Mouse (Mus musculus) small intestine, adult 2 months (tissue): ENCODE data around the gene Mef2a. TPM values are rescaled to one million over a fixed set of nuclear protein-coding genes. Genes with fewer than 3 reads are reported as not detected.

ENCODE experiments used
- H3K27ac ChIP-seq: fragments of 200-500 bp; 2 replicates; pipeline ENCODE4 v1.5.1; 2012; ENCODE audit warnings: low read depth, low read length, control low read depth, inconsistent platforms; ENCODE audit not compliant: insufficient read depth
- H3K27me3 ChIP-seq: fragments of 200-500 bp; 2 replicates; pipeline ENCODE4 v1.6.1; 2012; ENCODE audit warnings: mild to moderate bottlenecking, moderate library complexity, low read length, inconsistent platforms; ENCODE audit not compliant: control insufficient read depth, insufficient read depth
- H3K36me3 ChIP-seq: fragments of 200-500 bp; 2 replicates; pipeline ENCODE4 v1.6.1; 2012; ENCODE audit warnings: mild to moderate bottlenecking, low read length, control low read depth, inconsistent platforms; ENCODE audit not compliant: control insufficient read depth, insufficient read depth
- H3K4me1 ChIP-seq: fragments of 200-500 bp; 2 replicates; pipeline ENCODE4 v1.6.1; 2012; ENCODE audit warnings: low read length, inconsistent platforms, mixed read lengths; ENCODE audit not compliant: control insufficient read depth, insufficient read depth, insufficient read length
- H3K4me3 ChIP-seq: fragments of 200-500 bp; 2 replicates; pipeline ENCODE4 v1.5.1; 2012; ENCODE audit warnings: low read depth, mild to moderate bottlenecking, control low read depth, inconsistent platforms, low read length, moderate library complexity
- CTCF ChIP-seq: fragments of 200-500 bp; IDR thresholded peaks from 2 replicates; pipeline ENCODE4 v1.5.1; 2012; ENCODE audit warnings: low read depth, mild to moderate bottlenecking, control low read depth, inconsistent platforms, low read length, moderate library complexity, mixed read lengths; ENCODE audit not compliant: insufficient replicate concordance, insufficient read length; ENCODE audit errors: extremely low read depth
- POLR2A ChIP-seq: fragments of 200-500 bp; IDR thresholded peaks from 2 replicates; pipeline ENCODE4 v1.6.1; 2012; ENCODE audit warnings: low read depth, mild to moderate bottlenecking, control low read depth, inconsistent platforms, low read length, moderate library complexity
- WGBS: fragments of 180-500 bp; shearing (Covaris S2); methylation state at CpG from one replicate; pipeline ENCODE4 v1.1.7; 2018; 5-methylcytosine and 5-hydroxymethylcytosine counted together
- polyA plus RNA-seq: library from polyadenylated mRNA; depleted of rRNA; stranded (reverse); fragments of >200 nt; gene quantifications from 2 replicates; pipeline ENCODE4 v1.2.3, GENCODE M21; 2012

The Mef2a gene
- polyA plus RNA-seq, 1 experiment = 16.0 TPM

- H3K4me1 ChIP-seq = no peaks in the 10 kb centered on the region
- H3K27ac ChIP-seq = no peak overlapping the region
- TF ChIP-seq POLR2A (no peak), CTCF (no peak)
- H3K27me3 ChIP-seq = no peaks in the 10 kb centered on the region
- H3K4me3 ChIP-seq = no peak overlapping the region
- 82% methylated on average over 2 of the region's 2 CpGs for WGBS
- no peaks in the 10 kb centered on the region for H3K36me3 ChIP-seq
Observed at GRCm38 (mm10) chr7:67407019-67407418, 34.4 kb upstream of the Mef2a start.

GRCm38 (mm10) chr7:67404176-67404575 is 31.5 kb upstream of the Mef2a start:
- TF ChIP-seq POLR2A = no peak
- no peak for TF ChIP-seq CTCF
- no peak overlapping the region for H3K27ac ChIP-seq
- H3K36me3 ChIP-seq = no peaks in the 10 kb centered on the region
- H3K4me3 ChIP-seq = no peak overlapping the region
- H3K4me1 ChIP-seq = no peaks in the 10 kb centered on the region
- no peaks in the 10 kb centered on the region for H3K27me3 ChIP-seq
- WGBS = 74% methylated on average over 2 of the region's 2 CpGs

- Histone ChIP-seq H3K27ac (no peak overlapping the region), H3K36me3 (no peaks in the 10 kb centered on the region), H3K27me3 (no peaks in the 10 kb centered on the region), H3K4me3 (no peak overlapping the region), H3K4me1 (no peaks in the 10 kb centered on the region)
- 84% methylated on average over 7 of the region's 7 CpGs for WGBS
- TF ChIP-seq CTCF = no peak
- TF ChIP-seq POLR2A = no peak
Observed at GRCm38 (mm10) chr7:67402353-67402752, 29.7 kb upstream of the Mef2a start.

- Histone ChIP-seq H3K27me3 (no peaks in the 10 kb centered on the region), H3K27ac (no peak overlapping the region), H3K4me1 (no peaks in the 10 kb centered on the region), H3K4me3 (no peak overlapping the region), H3K36me3 (no peaks in the 10 kb centered on the region)
- no peak for TF ChIP-seq CTCF
- TF ChIP-seq POLR2A = no peak
- 67% methylated on average over 5 of the region's 5 CpGs for WGBS
Observed at GRCm38 (mm10) chr7:67401379-67401778, 28.7 kb upstream of the Mef2a start.

GRCm38 (mm10) chr7:67390760-67391159 is 18.1 kb upstream of the Mef2a start:
- Histone ChIP-seq H3K4me1 (no peaks in the 10 kb centered on the region), H3K36me3 (no peaks in the 10 kb centered on the region), H3K4me3 (no peak overlapping the region), H3K27ac (no peak overlapping the region), H3K27me3 (no peaks in the 10 kb centered on the region)
- WGBS = 84% methylated on average over 5 of the region's 5 CpGs
- no peak for TF ChIP-seq CTCF

- H3K4me1 ChIP-seq = no peaks in the 10 kb centered on the region
- TF ChIP-seq CTCF (no peak), POLR2A (no peak)
- no peak overlapping the region for H3K27ac ChIP-seq
- WGBS = 79% methylated on average over 7 of the region's 7 CpGs
- H3K36me3 ChIP-seq = no peaks in the 10 kb centered on the region
- no peaks in the 10 kb centered on the region for H3K27me3 ChIP-seq
- no peak overlapping the region for H3K4me3 ChIP-seq
Observed at GRCm38 (mm10) chr7:67390095-67390494, 17.4 kb upstream of the Mef2a start.

- TF ChIP-seq CTCF (no peak), POLR2A (no peak)
- 76% methylated on average over 6 of the region's 6 CpGs for WGBS
- H3K4me3 ChIP-seq = no peak overlapping the region
- no peak overlapping the region for H3K27ac ChIP-seq
- no peaks in the 10 kb centered on the region for H3K27me3 ChIP-seq
- no peaks in the 10 kb centered on the region for H3K4me1 ChIP-seq
- no peaks in the 10 kb centered on the region for H3K36me3 ChIP-seq
Observed at GRCm38 (mm10) chr7:67384942-67385872, 12.5 kb upstream of the Mef2a start.
